Mouse (Mus musculus): ENCODE measurements around the gene Osbpl11. TPM values are rescaled to one million over a fixed set of nuclear protein-coding genes. Genes with fewer than 3 reads are reported as not detected.

The Osbpl11 gene
- polyA plus RNA-seq, 1 experiment from 2014 or later, result 9.5 TPM

GRCm38 (mm10) chr16:33185261-33186046 is 583 bp downstream of the Osbpl11 start:
- peaks cover 13% of the 10 kb centered on the region for H3K4me1 ChIP-seq (ENCODE audit: control insufficient read depth, insufficient read depth, low read length)
- H3K9me3 ChIP-seq (replicated peaks; ENCODE audit: control insufficient read depth, low read length), result no peaks in the 10 kb centered on the region
- no peaks in the 10 kb centered on the region for H3K36me3 ChIP-seq (ENCODE audit: control insufficient read depth, insufficient read depth, low read length)
- under 1% methylated on average over 59 of the region's 59 CpGs for WGBS
- ATAC-seq (ENCODE audit: insufficient read depth, low FRiP score), result peak; percentile 81
- H3K9ac ChIP-seq (ENCODE audit: low read length), result peak overlapping the region; percentile 98
- H3K4me3 ChIP-seq (replicated peaks; ENCODE audit: low read length), result peak overlapping the region; percentile 93
- no peaks in the 10 kb centered on the region for H3K27me3 ChIP-seq (ENCODE audit: control insufficient read depth, insufficient read depth, low read length)
- H3K4me2 ChIP-seq (ENCODE audit: low read depth, low read length), result peak overlapping the region; percentile 90
- H3K27ac ChIP-seq (ENCODE audit: low read length), result peak overlapping the region; percentile 94

- ATAC-seq (ENCODE audit: insufficient read depth, low FRiP score), result no peak
- Histone ChIP-seq H3K27ac (ENCODE audit: low read length) (peak overlapping the region; percentile 94; the same call in 1 of the 2 replicates), H3K27me3 (ENCODE audit: control insufficient read depth, insufficient read depth, low read length) (no peaks in the 10 kb centered on the region), H3K4me2 (ENCODE audit: low read depth, low read length) (peak overlapping the region; percentile 90), H3K9me3 (replicated peaks; ENCODE audit: control insufficient read depth, low read length) (no peaks in the 10 kb centered on the region), H3K4me3 (replicated peaks; ENCODE audit: low read length) (peak overlapping the region; percentile 93), H3K9ac (ENCODE audit: low read length) (peak overlapping the region; percentile 98), H3K36me3 (ENCODE audit: control insufficient read depth, insufficient read depth, low read length) (no peaks in the 10 kb centered on the region), H3K4me1 (ENCODE audit: control insufficient read depth, insufficient read depth, low read length) (peaks cover 13% of the 10 kb centered on the region)
- 15% methylated on average over 4 of the region's 4 CpGs for WGBS
Measured at GRCm38 (mm10) chr16:33186134-33186533, 1.3 kb downstream of the Osbpl11 start.

GRCm38 (mm10) chr16:33188076-33188475 is 3.2 kb downstream of the Osbpl11 start:
- Histone ChIP-seq H3K4me2 (ENCODE audit: low read depth, low read length) (no peak overlapping the region), H3K4me1 (ENCODE audit: control insufficient read depth, insufficient read depth, low read length) (peaks cover 13% of the 10 kb centered on the region), H3K27me3 (ENCODE audit: control insufficient read depth, insufficient read depth, low read length) (no peaks in the 10 kb centered on the region), H3K4me3 (replicated peaks; ENCODE audit: low read length) (no peak overlapping the region), H3K9ac (ENCODE audit: low read length) (no peak overlapping the region), H3K27ac (ENCODE audit: low read length) (no peak overlapping the region), H3K36me3 (ENCODE audit: control insufficient read depth, insufficient read depth, low read length) (no peaks in the 10 kb centered on the region), H3K9me3 (replicated peaks; ENCODE audit: control insufficient read depth, low read length) (no peaks in the 10 kb centered on the region)
- no peak for ATAC-seq (ENCODE audit: insufficient read depth, low FRiP score)
- WGBS, result 47% methylated on average over 3 of the region's 3 CpGs

- H3K27ac ChIP-seq (ENCODE audit: low read length), result no peak overlapping the region
- no peak for ATAC-seq (ENCODE audit: insufficient read depth, low FRiP score)
- no peaks in the 10 kb centered on the region for H3K27me3 ChIP-seq (ENCODE audit: control insufficient read depth, insufficient read depth, low read length)
- no peak overlapping the region for H3K9ac ChIP-seq (ENCODE audit: low read length)
- no peaks in the 10 kb centered on the region for H3K9me3 ChIP-seq (replicated peaks; ENCODE audit: control insufficient read depth, low read length)
- H3K4me3 ChIP-seq (replicated peaks; ENCODE audit: low read length), result no peak overlapping the region
- whole genome bisulfite sequencing, result 78% methylated on average over 2 of the region's 2 CpGs
- H3K36me3 ChIP-seq (ENCODE audit: control insufficient read depth, insufficient read depth, low read length), result no peaks in the 10 kb centered on the region
- no peak overlapping the region for H3K4me2 ChIP-seq (ENCODE audit: low read depth, low read length)
- H3K4me1 ChIP-seq (ENCODE audit: control insufficient read depth, insufficient read depth, low read length), result peaks cover 7% of the 10 kb centered on the region
Measured at GRCm38 (mm10) chr16:33191671-33192091, 6.8 kb downstream of the Osbpl11 start.

- Histone ChIP-seq H3K4me2 (ENCODE audit: low read depth, low read length) (no peak overlapping the region), H3K9ac (ENCODE audit: low read length) (no peak overlapping the region), H3K36me3 (ENCODE audit: control insufficient read depth, insufficient read depth, low read length) (no peaks in the 10 kb centered on the region), H3K4me3 (replicated peaks; ENCODE audit: low read length) (no peak overlapping the region), H3K4me1 (ENCODE audit: control insufficient read depth, insufficient read depth, low read length) (peaks cover 2% of the 10 kb centered on the region), H3K9me3 (replicated peaks; ENCODE audit: control insufficient read depth, low read length) (no peaks in the 10 kb centered on the region), H3K27me3 (ENCODE audit: control insufficient read depth, insufficient read depth, low read length) (no peaks in the 10 kb centered on the region), H3K27ac (ENCODE audit: low read length) (no peak overlapping the region)
- no peak for ATAC-seq (ENCODE audit: insufficient read depth, low FRiP score)
- 75% methylated on average over 2 of the region's 2 CpGs for WGBS
Measured at GRCm38 (mm10) chr16:33192280-33192679, 7.4 kb downstream of the Osbpl11 start.

- Histone ChIP-seq H3K27ac (ENCODE audit: low read length) (no peak overlapping the region), H3K36me3 (ENCODE audit: control insufficient read depth, insufficient read depth, low read length) (no peaks in the 10 kb centered on the region), H3K4me1 (ENCODE audit: control insufficient read depth, insufficient read depth, low read length) (no peaks in the 10 kb centered on the region; the same call in 1 of the 2 replicates), H3K9ac (ENCODE audit: low read length) (no peak overlapping the region), H3K4me3 (replicated peaks; ENCODE audit: low read length) (no peak overlapping the region), H3K9me3 (replicated peaks; ENCODE audit: control insufficient read depth, low read length) (no peaks in the 10 kb centered on the region), H3K27me3 (ENCODE audit: control insufficient read depth, insufficient read depth, low read length) (no peaks in the 10 kb centered on the region), H3K4me2 (ENCODE audit: low read depth, low read length) (no peak overlapping the region)
- no peak for ATAC-seq (ENCODE audit: insufficient read depth, low FRiP score)
- 33% methylated on average over 2 of the region's 2 CpGs for WGBS
Measured at GRCm38 (mm10) chr16:33193649-33194048, 8.8 kb downstream of the Osbpl11 start.

GRCm38 (mm10) chr16:33195686-33196313 is 10.9 kb downstream of the Osbpl11 start:
- Histone ChIP-seq H3K4me3 (replicated peaks; ENCODE audit: low read length) (no peak overlapping the region), H3K4me2 (ENCODE audit: low read depth, low read length) (no peak overlapping the region), H3K9ac (ENCODE audit: low read length) (no peak overlapping the region), H3K27ac (ENCODE audit: low read length) (no peak overlapping the region), H3K4me1 (ENCODE audit: control insufficient read depth, insufficient read depth, low read length) (no peaks in the 10 kb centered on the region; the same call in 1 of the 2 replicates), H3K9me3 (replicated peaks; ENCODE audit: control insufficient read depth, low read length) (no peaks in the 10 kb centered on the region), H3K27me3 (ENCODE audit: control insufficient read depth, insufficient read depth, low read length) (no peaks in the 10 kb centered on the region), H3K36me3 (ENCODE audit: control insufficient read depth, insufficient read depth, low read length) (no peaks in the 10 kb centered on the region)
- 50% methylated on average over 5 of the region's 5 CpGs for WGBS
- ATAC-seq (ENCODE audit: insufficient read depth, low FRiP score), result 0 out of 2 replicates have a peak, but pooled peaks have one; percentile 13

- Histone ChIP-seq H3K9ac (ENCODE audit: low read length) (no peak overlapping the region), H3K27me3 (ENCODE audit: control insufficient read depth, insufficient read depth, low read length) (no peaks in the 10 kb centered on the region), H3K4me3 (replicated peaks; ENCODE audit: low read length) (no peak overlapping the region), H3K4me2 (ENCODE audit: low read depth, low read length) (no peak overlapping the region), H3K36me3 (ENCODE audit: control insufficient read depth, insufficient read depth, low read length) (no peaks in the 10 kb centered on the region), H3K4me1 (ENCODE audit: control insufficient read depth, insufficient read depth, low read length) (no peaks in the 10 kb centered on the region; the same call in 1 of the 2 replicates), H3K9me3 (replicated peaks; ENCODE audit: control insufficient read depth, low read length) (no peaks in the 10 kb centered on the region), H3K27ac (ENCODE audit: low read length) (no peak overlapping the region)
- WGBS, result 84% methylated on average over 6 of the region's 6 CpGs
- ATAC-seq (ENCODE audit: insufficient read depth, low FRiP score), result no peak
Measured at GRCm38 (mm10) chr16:33196578-33196977, 11.7 kb downstream of the Osbpl11 start.

GRCm38 (mm10) chr16:33200589-33200988 is 15.7 kb downstream of the Osbpl11 start:
- no peak overlapping the region for H3K9ac ChIP-seq (ENCODE audit: low read length)
- 79% methylated on average over 8 of the region's 8 CpGs for WGBS
- H3K4me2 ChIP-seq (ENCODE audit: low read depth, low read length), result no peak overlapping the region
- no peak for ATAC-seq (ENCODE audit: insufficient read depth, low FRiP score)
- no peaks in the 10 kb centered on the region for H3K36me3 ChIP-seq (ENCODE audit: control insufficient read depth, insufficient read depth, low read length)
- H3K27ac ChIP-seq (ENCODE audit: low read length), result no peak overlapping the region
- no peaks in the 10 kb centered on the region for H3K27me3 ChIP-seq (ENCODE audit: control insufficient read depth, insufficient read depth, low read length)
- H3K4me3 ChIP-seq (replicated peaks; ENCODE audit: low read length), result no peak overlapping the region
- no peaks in the 10 kb centered on the region for H3K9me3 ChIP-seq (replicated peaks; ENCODE audit: control insufficient read depth, low read length)
- no peaks in the 10 kb centered on the region for H3K4me1 ChIP-seq (ENCODE audit: control insufficient read depth, insufficient read depth, low read length)
